Mouse (Mus musculus) left cerebral cortex, postnatal 36 days (tissue): ENCODE measurements around the gene Ints4. TPM values are rescaled to one million over a fixed set of nuclear protein-coding genes. Genes with fewer than 3 reads are reported as not detected.
"Not testable (repeated sequence)": the region's sequence is repeated elsewhere in the genome, so short reads cannot be mapped to it uniquely, and the experiment has no call there.

Experiments
- DNase-seq, 2 experiments: peaks; one replicate each; pipeline ENCODE4 v3.0.0; 2021 to 2022; ENCODE audit warnings: low spot score in 2 of 2, mixed read lengths in 1 of 2
- intact Hi-C: fragments of 180-260 bp; cut with DNase I; formaldehyde crosslinking; loops from one replicate; pipeline ENCODE4 v1.15.1; 2025
- total RNA-seq, 2 experiments: library from RNA; stranded (reverse); gene quantifications; 2 replicates each; pipeline ENCODE4 v1.2.3; 2021

Ints4 gene
- total RNA-seq = 10 to 100 TPM; 28.5 to 32.6 TPM

DNA sequence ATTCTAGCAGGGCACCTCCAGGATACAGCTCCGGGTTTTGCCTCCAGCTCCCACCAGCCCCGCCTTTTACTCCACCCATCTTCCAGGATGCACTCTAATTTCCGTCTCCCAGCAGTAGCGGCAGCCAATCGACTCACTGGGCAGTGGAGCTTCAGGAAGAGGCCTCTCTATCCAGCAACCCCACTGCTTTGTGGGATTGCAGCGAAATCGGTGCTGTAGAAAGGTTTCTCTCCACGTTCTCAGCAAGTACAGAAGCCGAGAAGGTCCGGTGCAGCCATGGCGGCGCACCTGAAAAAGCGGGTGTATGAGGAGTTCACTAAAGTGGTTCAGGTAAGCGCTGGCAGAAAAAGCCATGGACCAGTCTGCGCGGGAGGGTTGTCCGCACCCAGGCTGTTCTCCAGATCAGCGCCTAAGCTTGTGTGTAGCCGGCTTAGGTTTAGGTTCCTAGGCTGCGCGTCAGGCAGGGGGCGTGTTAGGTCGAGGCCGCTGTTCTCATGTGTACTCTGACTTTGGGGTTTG is at the start of gene Ints4:
Gene Ints4, plus strand, starts transcription at position 136 of the 519 bp plus-strand sequence.
- intact Hi-C loops = loop anchor here (1.0 to 5.0 kb wide), 2 partner anchors 54 to 98 kb away; partner anchors contain the start of genes Aamdc and Rsf1
- peak; percentile 92 to 94 for DNase-seq

DNA sequence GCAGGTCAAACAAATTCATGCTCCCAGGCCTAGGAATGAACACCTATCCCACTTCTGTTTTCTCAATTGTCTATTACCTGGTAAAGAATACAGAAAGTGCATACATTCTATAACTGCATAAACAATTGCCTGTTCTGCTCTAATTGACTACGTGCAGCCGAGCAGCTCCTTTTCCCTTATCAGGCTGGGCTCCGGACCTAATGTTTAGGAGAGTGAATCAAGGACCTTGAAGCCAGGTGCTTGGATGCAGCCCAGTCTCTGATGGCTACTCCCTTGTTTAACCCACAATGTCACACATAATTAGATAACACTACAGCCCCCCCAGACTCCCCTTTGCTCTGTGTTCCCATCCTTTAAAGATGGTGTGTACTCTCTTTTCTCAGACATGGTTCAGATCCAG is 47.2 kb upstream of the Ints4 start:
- DNase-seq, intact Hi-C loops: not testable (repeated sequence)

DNA sequence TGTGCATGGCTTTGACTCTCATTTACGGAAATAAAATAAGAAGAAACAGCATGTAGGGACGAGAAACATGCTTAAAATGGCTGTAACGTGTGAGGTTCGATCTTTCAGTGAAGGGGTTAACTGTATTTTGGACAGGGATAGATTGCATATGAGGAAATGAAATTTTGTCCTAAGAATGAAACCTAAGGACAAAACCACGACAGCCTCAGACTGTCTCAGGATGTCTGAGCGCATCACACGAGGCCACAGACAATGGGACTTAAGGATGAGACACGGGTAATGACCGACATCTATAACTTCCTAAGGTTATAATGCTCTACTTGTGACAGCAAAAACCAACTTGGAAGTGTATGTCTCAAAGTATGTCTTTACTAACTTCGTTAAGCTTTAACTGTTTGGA is 46.2 kb upstream of the Ints4 start:
- no peak for DNase-seq
- intact Hi-C loops = no loop called here

DNA sequence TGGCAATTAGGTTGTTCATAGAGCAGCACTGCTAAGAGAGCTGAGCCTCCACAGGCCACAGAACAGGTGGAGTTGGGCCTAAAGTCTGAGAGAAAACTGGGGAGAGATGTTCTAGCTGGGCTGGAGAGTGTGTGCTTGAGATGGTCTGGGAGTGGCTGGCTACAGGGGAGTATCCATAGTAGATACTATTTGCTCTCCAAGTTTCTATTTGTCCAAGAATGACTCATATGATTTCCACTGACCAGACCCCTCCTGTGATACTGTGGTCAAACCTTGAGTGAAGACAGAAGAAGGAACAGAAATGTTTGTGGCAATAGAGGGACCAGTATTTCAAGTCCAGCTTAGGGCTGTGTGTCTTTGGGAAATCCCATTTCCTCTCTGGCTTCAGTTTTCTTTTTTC is 41.8 kb upstream of the Ints4 start:
- no peak for DNase-seq
- intact Hi-C loops = no loop called here

DNA sequence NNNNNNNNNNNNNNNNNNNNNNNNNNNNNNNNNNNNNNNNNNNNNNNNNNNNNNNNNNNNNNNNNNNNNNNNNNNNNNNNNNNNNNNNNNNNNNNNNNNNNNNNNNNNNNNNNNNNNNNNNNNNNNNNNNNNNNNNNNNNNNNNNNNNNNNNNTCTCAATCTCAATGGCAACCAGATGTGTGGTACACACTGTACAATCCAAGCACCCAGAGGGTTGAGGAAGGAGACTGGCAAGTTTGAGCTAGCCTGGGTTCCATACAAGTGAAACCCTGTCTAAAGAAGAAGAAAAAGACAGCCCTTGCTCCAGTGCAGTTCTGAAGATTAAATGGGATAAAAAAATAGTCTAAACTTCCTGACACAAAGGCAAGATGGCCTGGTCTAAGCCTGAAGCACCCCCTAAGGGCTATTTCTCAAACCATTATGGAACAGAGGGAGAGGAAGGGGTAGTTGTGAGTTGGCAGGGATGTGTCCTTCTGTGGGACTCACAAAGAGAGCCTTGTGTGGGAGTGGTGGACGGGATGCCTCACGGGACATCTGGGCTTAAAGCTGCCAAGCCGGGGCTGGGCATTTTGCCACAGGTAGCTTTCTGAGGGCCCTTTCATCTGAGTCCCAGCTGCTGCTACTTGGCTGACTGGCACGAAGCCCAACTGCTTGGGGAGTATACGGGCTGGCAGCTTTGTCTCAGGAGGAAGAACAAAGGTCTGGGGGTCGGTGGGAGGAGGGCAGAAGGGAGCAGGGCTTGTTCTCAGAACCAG is 34.4 kb upstream of the Ints4 start:
- intact Hi-C loops = no loop called here
- peak; percentile 84 to 89 for DNase-seq

DNA sequence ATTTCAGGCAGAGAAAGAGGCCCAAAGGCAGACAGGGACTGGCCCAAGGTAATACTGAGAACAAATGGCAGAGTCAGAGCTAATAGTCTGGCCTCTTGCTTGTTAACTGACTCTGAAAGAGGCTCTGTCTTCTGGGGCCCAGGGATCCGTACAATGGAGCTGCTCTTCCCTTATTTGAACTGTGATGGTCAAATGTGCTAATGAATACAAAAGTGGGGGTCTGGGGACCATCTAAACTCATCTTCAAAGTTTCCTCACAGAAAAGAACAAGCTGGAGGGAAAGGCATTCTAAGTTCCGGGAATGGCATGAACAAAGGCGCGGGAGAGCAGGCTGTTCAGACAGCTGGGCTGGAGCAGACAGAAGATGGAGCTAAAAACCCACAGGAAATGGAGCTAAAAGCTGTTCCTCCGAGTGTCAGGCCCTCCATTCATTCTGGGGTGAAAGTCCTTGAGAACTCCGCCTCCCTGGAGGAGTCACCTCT is 33.7 kb upstream of the Ints4 start:
- intact Hi-C loops = no loop called here
- DNase-seq = peak in 1 of 2 experiments; percentile 18

DNA sequence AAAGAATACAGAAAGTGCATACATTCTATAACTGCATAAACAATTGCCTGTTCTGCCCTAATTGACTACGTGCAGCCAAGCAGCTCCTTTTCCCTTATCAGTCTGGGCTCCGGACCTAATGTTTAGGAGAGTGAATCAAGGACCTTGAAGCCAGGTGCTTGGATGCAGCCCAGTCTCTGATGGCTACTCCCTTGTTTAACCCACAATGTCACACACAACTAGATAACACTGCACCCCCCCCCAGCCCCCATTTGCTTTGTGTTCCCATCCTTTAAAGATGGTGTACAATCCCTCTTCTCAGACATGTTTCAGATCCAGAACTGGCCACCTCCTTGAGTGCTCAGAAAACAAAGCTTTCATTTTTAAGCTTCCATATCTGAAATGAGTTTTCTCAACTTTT is 29.7 kb upstream of the Ints4 start, which contains the start of gene Kctd14:
Gene Kctd14, plus strand, starts transcription at position 301 of the 400 bp plus-strand sequence.
- intact Hi-C loops, DNase-seq: not testable (repeated sequence)

DNA sequence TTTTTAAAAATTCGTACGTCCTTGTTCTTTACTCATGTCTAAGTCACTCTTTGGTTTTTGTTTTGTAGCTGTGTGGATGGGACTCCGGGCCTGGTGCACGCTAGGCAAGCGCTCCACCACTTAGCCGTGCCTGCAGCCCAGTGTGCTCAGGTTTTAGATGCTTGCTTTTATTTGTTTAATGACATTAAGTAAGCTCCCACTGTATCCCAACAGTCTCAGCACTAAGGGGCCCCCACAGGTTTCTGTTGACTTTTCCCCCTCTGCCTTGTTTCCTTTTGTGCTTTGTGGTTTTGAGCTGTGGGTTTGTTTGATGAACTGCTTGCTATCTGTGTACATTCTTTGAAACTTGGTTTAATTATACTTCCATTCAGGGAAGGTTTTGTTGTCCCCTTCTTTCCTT is 28.6 kb upstream of the Ints4 start:
- no peak for DNase-seq
- intact Hi-C loops = no loop called here

DNA sequence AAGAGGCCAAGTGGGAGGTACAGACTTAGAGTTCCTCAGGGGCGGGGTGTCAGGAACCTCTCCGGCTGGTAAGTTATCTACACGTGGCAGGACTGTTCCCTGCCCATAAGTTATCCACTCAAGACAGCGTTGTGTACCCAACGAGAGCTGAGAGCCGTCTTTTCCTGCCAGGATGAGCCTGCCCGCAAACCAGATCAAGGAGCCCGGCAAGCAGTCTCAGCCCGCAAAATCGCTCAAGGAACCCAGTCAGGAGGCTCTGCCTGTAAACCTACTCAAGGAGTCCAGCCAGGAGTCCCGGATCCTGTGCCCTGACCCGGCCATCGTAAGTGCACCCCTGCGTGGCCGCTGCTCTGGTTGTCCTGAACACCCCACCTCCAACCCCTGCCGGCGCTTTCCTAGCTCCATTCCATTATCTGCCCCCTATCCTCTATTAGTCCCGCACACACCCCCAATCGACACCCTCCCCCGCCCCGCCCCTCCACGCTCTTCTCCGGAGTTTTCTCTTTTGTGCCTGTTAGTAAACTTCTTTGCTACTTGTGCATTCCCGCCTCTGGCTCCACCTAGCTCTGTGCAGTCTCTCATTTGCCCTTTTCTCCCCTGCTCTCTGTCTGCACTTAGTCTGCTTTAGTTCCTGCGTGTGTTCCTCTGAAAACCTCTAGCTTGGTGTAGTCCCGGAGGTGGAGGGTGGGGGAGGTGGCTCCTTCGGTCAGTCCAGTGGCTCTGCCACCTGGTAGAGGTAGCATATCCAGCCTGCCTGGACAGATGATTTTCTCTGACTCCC is 27.4 kb upstream of the Ints4 start:
- no peak for DNase-seq
- intact Hi-C loops = no loop called here

DNA sequence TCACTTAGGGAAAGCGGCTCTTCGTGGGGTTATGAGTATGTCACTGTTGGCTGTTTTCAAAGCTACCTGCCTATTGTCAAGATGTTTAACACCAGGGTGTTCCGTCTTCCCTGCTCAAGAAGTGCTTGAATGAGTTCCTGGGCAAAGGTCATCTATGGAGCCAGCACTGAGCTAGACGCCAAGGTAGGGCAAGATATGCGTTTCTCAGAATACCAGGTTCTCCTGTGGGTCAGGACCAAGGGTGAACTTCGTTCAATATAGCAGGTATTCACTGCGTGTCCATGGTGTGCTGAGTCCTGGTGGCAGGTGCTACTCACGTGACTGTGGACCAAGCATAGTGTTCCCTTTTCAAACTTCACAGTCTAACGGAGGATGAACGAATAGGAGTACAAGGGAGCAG is 26.0 kb upstream of the Ints4 start:
- no peak for DNase-seq
- intact Hi-C loops = no loop called here

DNA sequence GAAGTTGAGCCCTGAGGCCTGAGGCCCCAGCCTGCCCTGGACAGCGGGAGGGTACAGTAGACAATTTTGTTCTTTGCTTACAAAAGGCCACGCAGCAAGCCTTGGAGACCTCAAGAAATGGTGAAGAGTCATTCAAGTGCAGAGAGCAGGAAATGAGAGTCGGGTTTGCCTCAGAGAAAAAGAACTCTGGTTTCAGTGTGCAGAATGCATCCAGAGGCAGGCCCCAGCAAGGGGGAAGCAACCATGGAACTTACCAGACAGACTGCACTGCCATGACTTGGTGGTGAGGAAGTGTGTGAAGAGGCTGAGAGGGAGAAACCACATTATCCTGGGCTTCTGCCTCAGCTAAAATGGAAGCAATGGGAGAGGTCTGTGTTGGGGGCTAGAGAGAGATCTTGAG is 25.2 kb upstream of the Ints4 start:
- intact Hi-C loops = no loop called here
- DNase-seq = no peak

DNA sequence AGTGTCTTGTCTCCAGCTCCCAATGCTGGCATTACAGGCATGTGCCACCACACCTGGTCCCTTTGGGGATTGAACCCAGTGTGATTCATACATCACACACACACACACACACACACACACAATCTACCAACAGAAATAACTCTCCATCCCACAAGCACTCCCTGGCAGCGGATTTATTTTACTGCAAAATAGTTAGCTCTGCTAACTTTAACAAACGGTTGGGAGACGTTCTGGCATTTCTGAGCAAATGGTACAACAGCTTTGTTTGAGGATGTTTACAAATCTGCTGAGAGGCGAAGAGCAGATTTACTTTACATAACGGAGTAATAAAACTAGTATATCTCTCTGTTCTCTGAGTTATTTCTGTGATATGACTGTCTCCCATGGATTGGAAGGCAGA is 7.8 kb upstream of the Ints4 start:
- DNase-seq = peak in 1 of 2 experiments; percentile 9
- intact Hi-C loops = no loop called here

DNA sequence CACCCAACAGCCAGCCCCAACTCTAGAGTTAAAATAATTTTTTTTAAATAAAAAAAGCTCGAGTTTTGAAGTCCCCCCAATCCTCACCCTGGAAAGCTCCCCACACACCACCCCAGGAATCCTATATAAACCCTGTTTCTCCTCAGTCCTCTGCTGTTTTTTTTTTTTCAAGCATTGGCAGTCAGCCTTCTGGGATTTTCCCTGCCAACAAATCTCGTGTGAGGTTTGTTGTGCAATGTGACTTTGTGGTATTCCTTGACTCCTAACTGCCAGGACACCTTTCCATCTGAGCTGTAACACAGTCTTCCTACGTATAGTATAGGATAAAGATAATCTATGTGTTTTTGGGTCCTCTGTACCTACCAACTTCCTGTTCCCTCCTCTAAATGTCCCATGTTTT is 1.4 kb upstream of the Ints4 start:
- no peak for DNase-seq

DNA sequence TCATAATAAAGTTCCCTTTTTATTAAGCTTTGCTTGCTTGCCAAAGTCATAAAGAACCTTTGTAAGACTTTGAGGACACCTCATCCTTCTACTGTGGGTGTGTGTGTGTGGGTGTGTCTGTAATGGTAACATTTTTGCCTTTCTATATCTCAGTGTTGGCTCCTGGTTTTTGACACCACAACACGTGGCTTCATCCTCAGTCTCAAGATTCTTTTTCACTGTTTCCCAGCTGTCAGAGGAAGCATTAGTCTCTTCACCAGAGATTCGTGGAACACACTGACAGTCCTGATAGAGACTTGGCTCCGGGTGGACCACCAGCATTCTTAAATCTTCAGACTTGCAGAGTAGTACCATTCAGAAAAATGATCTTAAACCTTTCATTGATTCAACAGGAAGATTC is 466 bp upstream of the Ints4 start:
- intact Hi-C loops = loop anchor here (1.0 to 5.0 kb wide), 2 partner anchors 53 to 99 kb away; partner anchors contain the start of genes Aamdc and Rsf1

More for the DNA sequence above, 1.4 kb upstream of the Ints4 start:
- intact Hi-C loops = no loop called here

DNA sequence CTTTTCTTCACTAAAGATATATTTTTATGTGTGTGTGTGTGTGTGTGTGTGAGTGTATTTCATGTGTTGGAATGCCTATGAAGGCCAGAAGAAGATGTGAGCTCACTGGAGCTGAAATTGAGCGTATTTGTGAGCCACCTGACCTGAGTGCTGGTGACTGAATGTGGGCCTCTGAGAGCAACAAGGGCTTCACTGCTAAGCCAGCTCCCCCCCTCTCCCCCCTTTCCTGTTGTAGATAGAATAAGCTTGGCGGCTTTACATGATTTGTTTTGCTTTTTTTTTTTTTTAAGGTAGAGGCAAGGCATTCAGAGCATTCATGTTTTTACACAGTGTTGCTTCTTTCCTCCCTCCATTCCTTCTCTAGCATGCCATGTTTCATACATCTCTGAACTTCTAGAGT is 2.6 kb downstream of the Ints4 start:
- DNase-seq = no peak
- intact Hi-C loops = loop anchor here (5.0 kb wide), 1 partner anchor 56 kb away; no protein-coding TSS in a partner anchor

More for the DNA sequence above, 466 bp upstream of the Ints4 start:
- DNase-seq = no peak

DNA sequence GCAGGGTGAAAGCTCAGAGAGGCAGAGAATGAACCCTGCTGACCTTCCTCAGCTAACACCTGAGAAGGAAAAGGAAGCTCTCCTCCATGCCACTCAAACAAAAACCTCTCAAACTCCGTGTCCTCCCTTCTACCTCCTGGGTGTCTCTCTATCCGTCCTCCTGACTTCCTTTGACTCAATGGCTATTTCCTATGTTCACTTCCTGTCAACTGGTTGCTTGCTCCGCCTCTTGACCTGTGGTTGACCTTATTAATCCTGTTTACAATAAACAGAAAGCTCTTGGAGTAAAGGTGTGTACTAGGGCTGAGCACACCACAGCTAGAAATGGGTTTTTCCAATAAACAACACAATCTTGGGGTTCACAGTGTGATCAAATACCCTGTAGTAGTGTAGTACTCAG is 10.4 kb downstream of the Ints4 start:
- intact Hi-C loops = no loop called here
- DNase-seq = no peak

DNA sequence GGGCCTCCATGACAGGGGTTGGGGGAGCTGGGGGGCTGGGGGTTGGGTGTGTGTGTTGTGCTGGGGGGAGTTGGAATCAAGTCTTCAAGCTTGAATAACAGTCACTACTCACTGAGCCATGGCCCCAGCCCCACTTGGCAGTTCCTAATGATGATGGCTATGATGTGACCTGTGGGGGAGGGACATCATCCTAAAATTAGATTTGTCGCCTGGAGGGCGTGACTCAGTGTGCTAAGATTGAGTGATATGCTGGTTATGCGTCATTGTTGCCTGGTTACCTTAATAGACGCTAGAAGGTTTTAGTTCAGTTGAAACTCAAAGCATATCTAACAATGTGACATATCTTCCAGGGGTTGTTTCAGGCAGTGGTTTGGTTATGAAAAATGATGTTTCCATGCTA is 11.7 kb downstream of the Ints4 start:
- intact Hi-C loops = no loop called here
- no peak for DNase-seq

DNA sequence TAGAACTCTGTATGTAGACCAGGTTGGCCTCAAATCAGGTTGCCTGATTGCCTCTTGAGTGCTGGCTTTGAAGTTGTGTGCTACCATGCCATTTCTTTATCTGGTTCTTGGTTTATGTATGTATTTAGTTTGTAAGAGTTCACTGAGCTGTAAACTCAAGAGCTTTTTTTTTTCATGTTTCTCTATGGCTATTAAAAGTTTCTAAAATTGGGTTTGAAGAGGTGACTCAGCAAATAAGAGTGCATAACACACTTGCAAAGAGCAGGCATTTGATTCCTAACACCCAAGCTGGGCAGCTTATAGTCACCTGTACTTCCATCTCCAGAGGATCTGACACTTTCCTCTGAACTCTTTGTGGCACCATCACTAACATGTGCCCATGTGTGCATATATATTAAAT is 14.3 kb downstream of the Ints4 start:
- intact Hi-C loops = no loop called here

DNA sequence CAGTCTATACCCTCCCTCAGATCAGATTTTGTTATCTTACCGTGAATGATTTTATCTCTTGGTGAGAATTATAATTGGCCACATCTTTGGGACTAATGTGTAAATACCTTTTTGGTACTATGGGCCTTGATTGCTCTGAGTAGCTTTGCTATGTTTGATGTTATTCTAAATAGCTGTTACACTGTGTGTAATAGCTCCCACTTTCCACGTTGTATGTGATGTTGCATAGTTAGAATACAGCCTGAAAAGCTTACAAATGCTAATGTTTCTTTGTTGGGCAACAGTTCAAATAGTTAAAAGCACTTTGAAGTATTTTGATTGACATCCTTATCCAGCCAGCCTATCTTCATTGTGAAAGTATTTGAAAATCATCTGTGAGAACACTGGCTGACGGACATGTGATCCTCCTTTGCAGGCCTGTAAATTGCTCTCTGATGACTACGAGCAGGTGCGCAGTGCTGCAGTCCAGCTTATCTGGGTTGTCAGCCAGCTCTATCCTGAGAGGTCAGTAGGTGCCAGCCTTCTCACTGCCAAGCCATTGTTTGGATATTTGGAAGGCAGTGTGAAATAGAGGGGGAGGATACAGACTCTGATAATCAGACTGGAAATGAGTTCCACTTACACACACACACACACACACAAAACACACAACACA is 19.9 kb downstream of the Ints4 start:
- intact Hi-C loops = no loop called here

More for the DNA sequence above, 14.3 kb downstream of the Ints4 start:
- no peak for DNase-seq

DNA sequence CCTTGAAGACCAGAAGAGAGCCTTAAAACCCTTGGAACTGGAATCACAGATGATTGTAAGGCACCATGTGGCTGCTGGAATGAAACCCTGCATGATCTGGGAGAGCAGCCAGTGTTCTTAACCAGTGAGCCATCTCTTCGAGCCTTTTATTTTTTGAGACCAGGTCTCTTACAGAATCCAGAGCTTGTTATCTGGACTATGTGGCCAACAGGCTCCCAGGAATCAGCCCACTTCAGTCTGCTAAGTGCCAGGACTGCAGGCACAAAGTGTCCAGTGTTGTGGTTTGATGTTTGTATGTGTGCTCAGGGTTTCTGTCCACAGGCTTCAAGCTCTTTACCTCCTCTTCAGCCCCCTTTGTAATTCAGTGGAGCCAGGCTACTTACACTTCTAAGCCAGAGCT is 34.0 kb downstream of the Ints4 start:
- intact Hi-C loops = loop anchor here (10.0 kb wide), 1 partner anchor 170 kb away; no protein-coding TSS in a partner anchor
- DNase-seq = no peak

More for the DNA sequence above, 19.9 kb downstream of the Ints4 start:
- DNase-seq = no peak
